Mouse (Mus musculus): Measurements from ENCODE around the gene Tjp2. TPM values are rescaled to one million over a fixed set of nuclear protein-coding genes. Genes with fewer than 3 reads are reported as not detected.
"Not testable (repeated sequence)": the region's sequence is repeated elsewhere in the genome, so short reads cannot be mapped to it uniquely, and the experiment has no call there.

Gene Tjp2
- total and polyA plus RNA-seq, 2 experiments from 2014 or later, result 12.5 to 15.7 TPM

GRCm38 (mm10) chr19:24097666-24098455 lies 127.0 kb downstream of the Tjp2 start:
- Histone ChIP-seq H3K9me3 (replicated peaks; ENCODE audit: control insufficient read depth, low read length) (no peaks in the 10 kb centered on the region), H3K9ac (replicated peaks; ENCODE audit: low read depth, low read length) (no peak overlapping the region), H3K4me3 (ENCODE audit: low read depth, low read length) (no peak overlapping the region), H3K27ac (ENCODE audit: low read depth) (no peak overlapping the region), H3K27me3 (ENCODE audit: control insufficient read depth, insufficient read depth, low read length) (no peaks in the 10 kb centered on the region), H3K36me3 (replicated peaks; ENCODE audit: control insufficient read depth, insufficient read depth, low read length) (peaks cover 72% of the 10 kb centered on the region), H3K4me1 (ENCODE audit: control insufficient read depth, insufficient read depth) (no peaks in the 10 kb centered on the region), H3K4me2 (ENCODE audit: low read depth, low read length) (no peak overlapping the region)
- WGBS, result 80% methylated on average over 16 of the region's 16 CpGs
- TF ChIP-seq CTCF (IDR thresholded peaks at IDR 0.05; ENCODE audit: low read depth) (no peak), EP300 (IDR thresholded peaks at IDR 0.05; ENCODE audit: low read depth) (no peak)
- DNase-seq (ENCODE audit: low spot score) (no peak), ATAC-seq (ENCODE audit: insufficient read depth, low read depth) (no peak)

GRCm38 (mm10) chr19:24092060-24092459 lies 132.8 kb downstream of the Tjp2 start:
- H3K4me3 ChIP-seq (ENCODE audit: low read depth, low read length); H3K4me2 ChIP-seq (ENCODE audit: low read depth, low read length); H3K27me3 ChIP-seq (ENCODE audit: control insufficient read depth, insufficient read depth, low read length); H3K27ac ChIP-seq (ENCODE audit: low read depth); H3K9ac ChIP-seq (replicated peaks; ENCODE audit: low read depth, low read length); DNase-seq (ENCODE audit: low spot score); ATAC-seq (ENCODE audit: insufficient read depth, low read depth); H3K9me3 ChIP-seq (replicated peaks; ENCODE audit: control insufficient read depth, low read length); H3K4me1 ChIP-seq (ENCODE audit: control insufficient read depth, insufficient read depth): not testable (repeated sequence)
- peaks cover 30% of the 10 kb centered on the region for H3K36me3 ChIP-seq (replicated peaks; ENCODE audit: control insufficient read depth, insufficient read depth, low read length)
- WGBS, result 64% methylated on average over 8 of the region's 8 CpGs

DNA sequence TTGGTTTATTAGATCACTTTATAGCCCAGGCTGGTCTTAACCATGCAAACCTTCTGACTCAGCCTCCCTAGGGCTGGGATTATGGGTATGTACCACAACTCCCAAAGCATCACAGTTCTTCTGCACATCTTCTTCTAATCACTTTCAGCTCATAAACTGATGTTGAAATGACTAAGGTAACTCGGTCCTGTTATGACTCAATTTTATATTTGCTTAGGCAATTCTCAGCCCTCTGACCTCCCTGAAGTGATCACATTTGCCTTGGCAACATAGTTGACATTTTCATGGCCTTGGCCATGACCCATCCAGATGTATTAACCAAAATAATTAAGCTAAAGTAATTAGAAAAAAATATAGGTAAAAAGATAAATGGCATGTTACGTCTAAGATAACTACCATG lies 134.5 kb downstream of the Tjp2 start:
- TF ChIP-seq CTCF (IDR thresholded peaks at IDR 0.05; ENCODE audit: low read depth) (no peak), EP300 (IDR thresholded peaks at IDR 0.05; ENCODE audit: low read depth) (no peak)
- Histone ChIP-seq H3K27ac (ENCODE audit: low read depth) (no peak overlapping the region), H3K9me3 (replicated peaks; ENCODE audit: control insufficient read depth, low read length) (no peaks in the 10 kb centered on the region), H3K4me3 (ENCODE audit: low read depth, low read length) (no peak overlapping the region), H3K4me1 (ENCODE audit: control insufficient read depth, insufficient read depth) (no peaks in the 10 kb centered on the region), H3K9ac (replicated peaks; ENCODE audit: low read depth, low read length) (no peak overlapping the region), H3K27me3 (ENCODE audit: control insufficient read depth, insufficient read depth, low read length) (no peaks in the 10 kb centered on the region), H3K4me2 (ENCODE audit: low read depth, low read length) (no peak overlapping the region), H3K36me3 (replicated peaks; ENCODE audit: control insufficient read depth, insufficient read depth, low read length) (peaks cover 19% of the 10 kb centered on the region)
- no peak for ATAC-seq (ENCODE audit: insufficient read depth, low read depth)
- DNase-seq (ENCODE audit: low spot score), result no peak
- 74% methylated on average over 2 of the region's 2 CpGs for WGBS

GRCm38 (mm10) chr19:24085306-24085705 lies 139.5 kb downstream of the Tjp2 start:
- Histone ChIP-seq H3K9ac (replicated peaks; ENCODE audit: low read depth, low read length) (no peak overlapping the region), H3K9me3 (replicated peaks; ENCODE audit: control insufficient read depth, low read length) (no peaks in the 10 kb centered on the region), H3K4me3 (ENCODE audit: low read depth, low read length) (no peak overlapping the region), H3K36me3 (replicated peaks; ENCODE audit: control insufficient read depth, insufficient read depth, low read length) (no peaks in the 10 kb centered on the region), H3K4me1 (ENCODE audit: control insufficient read depth, insufficient read depth) (peaks cover 10% of the 10 kb centered on the region; the same call in 1 of the 2 replicates), H3K4me2 (ENCODE audit: low read depth, low read length) (no peak overlapping the region), H3K27me3 (ENCODE audit: control insufficient read depth, insufficient read depth, low read length) (no peaks in the 10 kb centered on the region), H3K27ac (ENCODE audit: low read depth) (no peak overlapping the region)
- WGBS, result 80% methylated on average over 2 of the region's 2 CpGs
- DNase-seq (ENCODE audit: low spot score), result no peak
- TF ChIP-seq EP300 (IDR thresholded peaks at IDR 0.05; ENCODE audit: low read depth) (no peak), CTCF (IDR thresholded peaks at IDR 0.05; ENCODE audit: low read depth) (no peak)
- no peak for ATAC-seq (ENCODE audit: insufficient read depth, low read depth)

GRCm38 (mm10) chr19:24080417-24081080 lies 144.3 kb downstream of the Tjp2 start:
- ATAC-seq (ENCODE audit: insufficient read depth, low read depth) (peak; percentile 87), DNase-seq (ENCODE audit: low spot score) (peak; percentile 77)
- H3K4me3 ChIP-seq (ENCODE audit: low read depth, low read length), result no peak overlapping the region
- H3K4me1 ChIP-seq (ENCODE audit: control insufficient read depth, insufficient read depth), result peaks cover 16% of the 10 kb centered on the region; the same call in 1 of the 2 replicates
- TF ChIP-seq CTCF (IDR thresholded peaks at IDR 0.05; ENCODE audit: low read depth) (no peak), EP300 (IDR thresholded peaks at IDR 0.05; ENCODE audit: low read depth) (no peak)
- WGBS, result 16% methylated on average over 8 of the region's 8 CpGs
- H3K36me3 ChIP-seq (replicated peaks; ENCODE audit: control insufficient read depth, insufficient read depth, low read length), result no peaks in the 10 kb centered on the region
- no peaks in the 10 kb centered on the region for H3K27me3 ChIP-seq (ENCODE audit: control insufficient read depth, insufficient read depth, low read length)
- H3K9ac ChIP-seq (replicated peaks; ENCODE audit: low read depth, low read length), result no peak overlapping the region
- H3K9me3 ChIP-seq (replicated peaks; ENCODE audit: control insufficient read depth, low read length), result no peaks in the 10 kb centered on the region
- H3K4me2 ChIP-seq (ENCODE audit: low read depth, low read length), result peak overlapping the region; percentile 30
- H3K27ac ChIP-seq (ENCODE audit: low read depth), result peak overlapping the region; percentile 74

Data from heart, postnatal 0 days (tissue).